Mouse (Mus musculus) splenic B cell, adult 2 months (primary cell): ENCODE results near the gene Slc3a2.
A peak's percentile ranks its signal among the peaks of the same experiment; 100 is the strongest.

Source experiments
- DNase-seq: peaks from one replicate; pipeline ENCODE4 v3.0.0-alpha.2; 2011; ENCODE audit warnings: low read depth, low spot score
- H3K27me3 ChIP-seq: 2 replicates; pipeline ENCODE4 v1.6.1; 2012; ENCODE audit warnings: mild to moderate bottlenecking, low read length, moderate library complexity, mixed read lengths; ENCODE audit not compliant: control insufficient read depth, poor library complexity, insufficient read depth, severe bottlenecking
- H3K36me3 ChIP-seq: 2 replicates; pipeline ENCODE4 v1.6.1; 2012; ENCODE audit warnings: mild to moderate bottlenecking, low read length, moderate library complexity, mixed read lengths; ENCODE audit not compliant: control insufficient read depth, poor library complexity, insufficient read depth, severe bottlenecking

Gene Slc3a2

GRCm38 (mm10) chr19:8706132-8706667, 17.0 kb downstream of the Slc3a2 start:
- H3K36me3 ChIP-seq = peaks cover 31% of the 10 kb centered on the region
- no peak for DNase-seq

GRCm38 (mm10) chr19:8705026-8705708, 18.0 kb downstream of the Slc3a2 start:
- Histone ChIP-seq H3K27me3 (no peaks in the 10 kb centered on the region), H3K36me3 (peaks cover 31% of the 10 kb centered on the region)
- no peak for DNase-seq

More at GRCm38 (mm10) chr19:8706132-8706667, 17.0 kb downstream of the Slc3a2 start:
- H3K27me3 ChIP-seq = no peaks in the 10 kb centered on the region

DNA sequence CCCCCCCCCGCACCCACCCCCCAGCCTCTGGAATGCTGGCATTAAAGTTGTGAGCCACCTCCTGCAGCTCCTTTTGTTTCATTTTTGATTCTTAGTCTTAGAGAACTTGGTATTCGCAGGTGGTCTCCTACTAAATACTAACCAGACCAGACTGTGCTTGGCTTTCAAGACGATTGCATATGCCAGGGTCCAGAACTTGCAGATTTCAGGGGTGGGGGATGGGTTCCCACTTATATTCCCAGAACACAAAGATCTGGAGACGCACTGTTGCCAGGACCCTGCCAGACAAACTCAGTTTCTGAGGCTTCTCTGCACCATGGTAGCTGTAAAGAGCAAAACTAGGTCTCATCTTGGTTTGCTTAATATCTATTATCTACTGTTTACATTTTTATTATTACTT, 19.6 kb downstream of the Slc3a2 start:
- no peak for DNase-seq
- no peaks in the 10 kb centered on the region for H3K27me3 ChIP-seq
- peaks cover 16% of the 10 kb centered on the region for H3K36me3 ChIP-seq

DNA sequence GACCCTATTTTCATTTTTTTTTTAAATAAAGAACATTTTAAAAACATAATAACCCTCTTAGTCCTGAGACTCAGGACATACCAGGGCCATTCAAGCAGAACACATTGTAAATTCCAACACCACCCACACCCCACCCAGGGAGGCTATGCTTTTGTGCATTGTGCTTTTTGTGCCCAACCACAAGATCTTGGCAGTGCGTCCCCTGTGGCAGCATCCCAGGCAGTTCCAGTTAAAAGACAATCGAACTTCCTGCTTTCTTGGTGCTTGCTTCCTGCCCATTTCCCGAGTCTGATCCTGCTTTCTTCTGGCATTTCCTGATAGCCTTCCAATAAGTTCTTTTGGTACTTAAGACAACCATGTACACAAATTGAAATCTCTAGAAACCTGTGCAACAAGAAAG, 20.7 kb downstream of the Slc3a2 start:
- no peak for DNase-seq
- Histone ChIP-seq H3K36me3 (peaks cover 7% of the 10 kb centered on the region; the same call in 1 of the 2 replicates), H3K27me3 (no peaks in the 10 kb centered on the region)

DNA sequence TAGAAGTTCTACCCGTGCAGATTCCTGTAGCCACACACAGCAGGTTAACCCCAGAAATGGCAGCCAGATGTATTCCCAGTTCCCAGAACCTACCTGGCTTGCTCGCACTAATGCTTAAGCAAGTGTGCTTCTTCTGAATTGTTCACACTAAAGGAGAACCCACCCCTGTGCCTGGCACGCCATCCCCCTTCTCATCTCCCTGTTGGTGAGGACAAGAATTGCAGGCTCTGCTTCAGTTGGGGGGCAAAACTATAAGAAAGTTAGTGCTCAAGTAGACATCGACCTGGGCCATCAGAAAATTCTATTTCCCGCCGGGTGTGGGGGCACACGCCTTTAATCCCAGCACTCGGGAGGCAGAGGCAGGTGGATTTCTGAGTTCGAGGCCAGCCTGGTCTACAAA, 23.5 kb downstream of the Slc3a2 start:
- Histone ChIP-seq H3K36me3 (no peaks in the 10 kb centered on the region), H3K27me3 (no peaks in the 10 kb centered on the region)
- no peak for DNase-seq

DNA sequence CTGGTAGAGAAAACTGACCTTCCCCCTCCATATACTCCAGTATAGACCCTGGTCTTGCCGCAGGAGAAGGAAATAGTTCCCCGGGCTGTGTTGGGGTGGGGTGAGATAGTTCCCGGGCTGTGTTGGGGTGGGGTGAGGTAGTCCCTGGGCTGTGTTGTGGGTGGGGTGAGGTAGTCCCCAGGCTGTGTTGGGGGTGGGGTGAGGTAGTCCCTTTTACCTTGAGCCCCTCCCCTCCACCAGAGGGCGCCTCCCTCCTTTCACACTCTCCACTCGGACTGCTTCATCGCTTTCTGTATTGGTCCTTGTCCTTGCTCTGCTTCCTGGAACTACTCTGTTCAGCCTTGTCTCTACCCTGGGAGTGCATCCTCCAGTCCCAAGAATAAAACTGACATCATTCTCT, 27.8 kb downstream of the Slc3a2 start:
- no peaks in the 10 kb centered on the region for H3K36me3 ChIP-seq
- H3K27me3 ChIP-seq = no peaks in the 10 kb centered on the region
- DNase-seq = peak; percentile 71

- DNase-seq = no peak
- H3K27me3 ChIP-seq = no peaks in the 10 kb centered on the region; the same call in 1 of the 2 replicates
Measured at GRCm38 (mm10) chr19:8692740-8693139, 30.4 kb downstream of the Slc3a2 start.

DNA sequence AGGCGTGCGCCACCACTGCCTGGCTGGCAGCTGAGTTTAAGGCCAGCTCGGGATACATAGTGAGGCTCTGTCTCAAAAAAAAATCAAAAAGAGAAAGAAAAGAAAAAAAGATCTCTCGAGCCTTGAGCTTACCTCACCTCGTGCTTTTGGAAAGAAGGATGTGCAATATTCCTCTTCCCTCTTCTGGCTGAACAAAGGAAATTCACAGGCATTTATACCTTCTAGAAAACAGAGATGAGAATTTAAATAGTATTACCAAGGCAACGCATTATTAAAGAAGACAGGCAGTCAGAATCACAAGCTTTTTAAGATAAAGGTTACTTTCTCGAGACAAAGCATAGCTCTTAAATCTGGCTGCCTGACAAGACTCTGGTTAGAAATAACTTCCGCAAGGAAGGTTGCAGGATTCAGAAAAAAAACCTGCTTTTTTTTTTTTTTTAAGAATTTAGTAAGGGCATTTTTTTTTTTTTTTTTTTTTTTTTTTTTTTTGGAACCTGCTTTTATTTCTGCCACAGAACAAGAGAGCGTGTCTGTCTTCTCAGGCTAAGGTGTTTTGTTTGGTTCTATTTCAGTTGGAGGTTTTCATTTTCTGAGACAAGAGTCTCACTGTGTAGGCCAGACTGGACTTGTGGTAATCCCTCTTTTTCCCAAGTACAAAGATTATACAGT, 31.2 kb downstream of the Slc3a2 start:
- no peak for DNase-seq
- Histone ChIP-seq H3K27me3 (no peaks in the 10 kb centered on the region; the same call in 1 of the 2 replicates), H3K36me3 (no peaks in the 10 kb centered on the region)

More at GRCm38 (mm10) chr19:8692740-8693139, 30.4 kb downstream of the Slc3a2 start:
- H3K36me3 ChIP-seq = no peaks in the 10 kb centered on the region

GRCm38 (mm10) chr19:8683627-8684026, 39.5 kb downstream of the Slc3a2 start:
- Histone ChIP-seq H3K36me3 (no peaks in the 10 kb centered on the region), H3K27me3 (no peaks in the 10 kb centered on the region)
- no peak for DNase-seq

DNA sequence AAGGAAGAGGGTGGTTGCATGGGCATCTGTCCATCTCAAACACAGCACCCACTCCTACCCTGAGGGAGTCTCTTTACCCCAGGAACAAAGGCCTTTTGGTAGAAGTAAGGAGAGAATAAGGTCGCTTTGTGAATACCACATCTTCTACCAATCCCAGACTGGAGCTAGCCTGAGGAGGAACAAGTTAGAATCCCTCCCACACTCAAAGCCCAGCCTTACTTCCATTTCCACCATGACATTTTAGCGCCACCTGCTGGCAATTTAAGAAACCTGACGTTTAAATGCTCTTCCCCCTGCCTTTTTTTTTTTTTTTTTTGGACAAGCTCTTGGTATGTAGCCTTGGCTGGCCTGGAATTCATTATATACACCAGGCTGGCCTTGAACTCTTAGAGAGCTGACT, 40.2 kb downstream of the Slc3a2 start:
- peak; percentile 88 for DNase-seq
- no peaks in the 10 kb centered on the region for H3K27me3 ChIP-seq
- no peaks in the 10 kb centered on the region for H3K36me3 ChIP-seq

- no peak for DNase-seq
- Histone ChIP-seq H3K27me3 (no peaks in the 10 kb centered on the region), H3K36me3 (no peaks in the 10 kb centered on the region)
Measured at GRCm38 (mm10) chr19:8681633-8682362, 41.4 kb downstream of the Slc3a2 start.

DNA sequence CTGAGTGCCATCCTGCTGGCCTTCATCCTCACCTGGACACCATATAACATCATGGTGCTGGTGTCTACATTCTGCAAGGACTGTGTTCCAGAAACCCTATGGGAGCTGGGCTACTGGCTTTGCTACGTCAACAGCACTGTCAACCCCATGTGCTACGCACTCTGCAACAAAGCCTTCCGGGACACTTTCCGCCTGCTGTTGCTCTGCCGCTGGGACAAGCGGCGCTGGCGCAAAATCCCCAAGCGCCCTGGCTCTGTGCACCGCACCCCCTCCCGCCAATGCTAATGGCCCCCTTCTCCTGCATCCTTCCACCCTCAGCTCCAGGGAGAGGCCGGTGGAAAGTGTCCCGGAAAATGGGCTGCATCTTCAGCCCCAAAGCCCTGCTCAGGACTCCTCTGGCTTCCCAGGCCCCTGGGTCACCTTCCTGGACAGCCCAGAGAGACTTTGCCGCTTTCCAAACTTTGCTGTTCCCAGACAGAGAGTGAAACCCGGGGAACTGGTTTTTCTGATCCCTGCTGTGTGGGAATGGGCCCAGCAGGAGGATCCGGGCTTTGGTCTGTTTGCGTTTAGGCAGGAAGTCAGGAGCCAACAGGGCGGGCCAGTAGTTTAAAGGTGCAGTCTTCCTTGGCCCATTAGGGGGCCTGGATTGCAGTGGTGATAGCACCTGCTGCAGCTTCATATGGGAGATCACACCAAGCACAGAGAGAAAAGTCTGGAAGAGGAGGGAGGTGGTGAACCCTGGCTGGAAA, 44.0 kb downstream of the Slc3a2 start:
- H3K36me3 ChIP-seq = no peaks in the 10 kb centered on the region
- no peaks in the 10 kb centered on the region for H3K27me3 ChIP-seq
- no peak for DNase-seq

DNA sequence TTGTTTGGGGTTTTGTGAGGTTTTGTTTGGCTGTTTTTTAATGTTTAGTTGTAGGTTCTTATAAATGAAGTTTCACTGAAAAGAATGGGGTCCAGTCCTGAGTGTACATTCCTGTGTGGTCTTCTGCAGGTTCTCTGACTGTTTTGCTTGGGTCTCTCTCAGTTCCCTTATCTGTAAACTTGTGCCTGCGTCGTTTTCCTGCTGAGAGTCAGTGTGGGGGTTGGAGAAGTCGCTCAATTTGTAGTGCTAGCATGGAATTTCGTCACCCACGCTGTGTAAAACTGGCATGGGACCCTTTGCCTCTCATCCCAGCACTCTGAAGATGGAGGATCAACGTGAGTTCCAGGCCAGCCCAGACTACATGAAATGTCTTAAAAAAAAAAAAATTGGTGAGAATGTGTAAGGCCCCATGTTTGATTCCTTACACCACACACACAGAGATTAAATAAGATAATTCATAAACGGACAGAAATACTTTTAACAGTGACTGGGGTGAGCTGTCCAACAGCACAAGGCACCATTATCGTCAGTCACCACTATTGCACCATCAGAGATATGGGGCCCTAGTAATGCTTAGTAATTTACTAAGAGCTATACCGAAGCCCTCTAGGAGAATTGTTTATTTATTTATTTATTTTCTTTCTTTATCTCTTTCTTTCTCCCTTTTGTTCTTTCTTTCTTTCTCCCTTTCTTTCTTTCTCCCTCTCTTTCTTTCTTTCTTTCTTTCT, 49.7 kb downstream of the Slc3a2 start:
- H3K36me3 ChIP-seq = no peaks in the 10 kb centered on the region
- H3K27me3 ChIP-seq = no peaks in the 10 kb centered on the region
- no peak for DNase-seq

DNA sequence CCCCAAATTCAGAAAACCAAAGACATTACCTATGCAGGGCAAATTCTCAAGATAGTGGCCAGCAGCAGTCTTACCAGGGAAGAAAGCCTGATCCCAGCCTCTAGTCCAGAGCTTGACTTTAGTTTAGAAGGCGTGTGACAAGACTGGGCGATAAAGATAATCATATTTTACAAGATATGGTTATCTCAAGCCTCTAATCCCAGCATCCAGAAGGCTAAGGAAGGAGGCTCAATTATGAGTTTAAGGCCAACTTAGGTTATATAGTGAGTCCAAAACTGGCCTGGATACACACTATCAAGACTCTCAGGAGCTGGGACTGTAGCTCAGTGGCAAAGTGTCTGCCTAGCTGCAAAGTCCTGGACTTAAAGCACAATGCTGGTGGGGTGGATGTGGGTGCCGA, 50.3 kb downstream of the Slc3a2 start:
- DNase-seq = no peak
- H3K36me3 ChIP-seq = no peaks in the 10 kb centered on the region

More for the DNA sequence above, 50.3 kb downstream of the Slc3a2 start:
- no peaks in the 10 kb centered on the region for H3K27me3 ChIP-seq
